Mouse (Mus musculus) NIH3T3 (cell line): ENCODE results near the gene Cant1.

Experiments used
- DNase-seq: peaks from one replicate; pipeline ENCODE4 v3.0.0-alpha.2; 2012; ENCODE audit warnings: low read depth

The Cant1 gene

DNA sequence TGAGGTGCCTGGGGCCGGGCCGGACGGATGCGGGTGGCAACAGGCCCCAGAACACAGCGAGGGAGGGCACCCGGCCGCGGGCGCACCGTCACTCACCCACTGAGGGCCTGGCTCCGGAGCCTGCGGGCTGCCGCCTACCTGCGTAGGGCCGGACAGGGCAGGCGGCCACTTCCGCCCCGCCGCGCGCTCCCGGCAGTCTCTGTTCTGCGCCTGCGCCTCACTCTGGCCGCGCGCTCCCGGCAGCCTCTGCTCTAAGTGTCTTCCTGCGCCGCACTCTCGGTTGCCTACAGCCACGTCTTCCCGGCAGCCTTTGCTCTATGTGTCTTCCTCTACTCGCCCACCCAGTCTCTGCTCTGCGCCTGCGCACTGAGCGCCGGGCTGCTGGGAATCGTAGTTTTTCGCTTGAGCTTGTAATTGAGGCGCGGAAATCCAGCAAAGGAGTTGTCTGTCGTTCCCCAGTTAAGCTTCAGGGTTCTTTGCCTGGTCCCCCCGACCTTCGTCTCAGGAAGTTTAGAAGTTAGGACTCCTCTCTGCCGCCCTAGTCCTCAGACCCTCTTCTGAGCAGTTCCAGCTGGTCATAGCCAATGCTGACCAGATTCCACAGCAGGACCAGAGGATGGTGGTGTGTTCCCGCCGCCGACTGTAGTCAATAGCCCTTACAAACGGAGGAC, at the start of gene Cant1:
Cant1 (minus strand) TSS at position 253 of the 671 bp plus-strand sequence.
- peak; percentile 99 for DNase-seq

DNA sequence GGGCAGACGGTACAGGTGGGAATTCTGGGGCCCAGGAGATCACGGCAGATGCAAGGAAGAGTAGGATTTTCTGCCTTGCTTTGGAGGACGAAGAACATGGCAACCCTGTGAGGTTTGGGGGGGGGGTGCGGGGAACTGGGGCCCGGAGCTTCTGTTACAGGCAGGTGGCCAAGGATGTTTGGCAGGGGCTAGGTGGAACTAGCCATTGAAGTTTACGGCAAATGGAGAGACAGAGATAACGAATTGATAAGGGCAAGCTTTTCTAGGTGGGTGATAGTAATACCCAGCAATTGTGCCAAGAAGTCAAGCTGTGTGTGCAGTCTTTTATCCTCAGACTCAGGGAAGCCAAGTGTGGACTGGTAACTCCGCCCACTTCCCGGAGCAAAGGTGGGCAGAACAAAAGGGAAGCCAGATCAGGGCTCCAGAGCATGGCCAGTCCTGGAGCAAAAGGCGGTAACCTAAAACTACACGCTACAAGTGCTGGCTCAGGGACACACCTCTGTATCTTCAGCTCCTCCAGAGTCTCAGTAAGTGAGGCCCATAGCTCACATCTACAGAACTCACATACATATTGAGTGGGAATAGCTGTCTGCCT, 48.7 kb upstream of the Cant1 start:
- DNase-seq, result no peak

DNA sequence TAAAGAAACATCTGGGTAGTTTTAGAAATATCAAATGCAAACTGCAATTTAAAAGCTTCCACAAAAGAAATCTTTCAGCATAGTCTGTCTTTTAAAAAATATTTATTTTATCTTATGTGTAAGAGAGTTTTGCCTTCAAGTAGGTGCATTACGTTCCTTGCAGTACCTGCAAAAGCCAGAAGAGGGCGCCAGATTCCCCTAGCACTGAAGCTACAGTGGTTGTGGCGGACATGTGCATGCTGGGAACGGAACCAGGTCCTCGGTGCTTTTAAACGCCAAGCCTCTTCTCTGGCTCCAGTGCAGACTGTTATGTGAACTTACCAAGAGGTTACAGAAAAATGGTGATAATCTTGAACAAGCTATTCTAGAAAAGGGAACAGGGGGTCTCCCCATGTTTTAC, 41.4 kb upstream of the Cant1 start:
- DNase-seq, result peak; percentile 48

DNA sequence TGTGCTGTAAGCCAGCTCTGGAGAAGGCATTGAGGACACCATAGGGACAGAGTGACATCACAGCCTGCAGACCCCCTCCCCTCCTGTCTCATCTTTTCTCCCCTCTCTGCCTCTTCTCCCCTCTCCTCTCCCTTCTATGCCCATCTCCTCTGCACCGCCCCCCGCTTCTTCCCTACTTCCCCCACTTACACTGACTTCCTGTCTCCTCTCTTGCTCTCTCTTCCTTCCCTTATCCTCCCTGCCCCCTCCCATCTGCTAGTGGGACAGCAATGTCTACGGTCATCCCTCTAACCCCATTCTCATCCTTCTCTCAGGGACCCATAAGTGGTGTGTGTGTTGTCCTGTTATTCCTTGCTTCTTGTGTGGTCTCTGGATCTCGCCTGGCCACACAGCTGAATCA, 40.6 kb upstream of the Cant1 start:
- no peak for DNase-seq

DNA sequence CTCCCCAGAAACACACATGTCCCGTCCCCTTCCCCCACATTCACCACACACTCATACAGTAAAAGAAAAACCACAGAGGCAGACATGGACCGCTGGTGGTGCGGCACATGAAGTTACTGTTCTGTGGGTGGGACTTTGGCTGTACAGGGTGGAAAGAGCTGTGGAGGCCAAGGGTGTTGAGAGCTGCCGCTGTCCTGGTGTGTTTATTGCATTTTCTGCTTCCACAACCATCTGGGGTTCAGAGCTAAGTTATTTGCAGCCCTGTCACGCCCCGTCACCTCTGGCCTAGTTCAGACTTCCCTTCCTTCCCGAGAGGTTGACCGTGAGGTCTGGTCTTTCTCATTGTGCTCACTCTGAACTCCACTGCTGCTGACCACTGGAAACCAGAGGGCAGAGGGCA, 40.2 kb upstream of the Cant1 start:
- DNase-seq, result no peak

DNA sequence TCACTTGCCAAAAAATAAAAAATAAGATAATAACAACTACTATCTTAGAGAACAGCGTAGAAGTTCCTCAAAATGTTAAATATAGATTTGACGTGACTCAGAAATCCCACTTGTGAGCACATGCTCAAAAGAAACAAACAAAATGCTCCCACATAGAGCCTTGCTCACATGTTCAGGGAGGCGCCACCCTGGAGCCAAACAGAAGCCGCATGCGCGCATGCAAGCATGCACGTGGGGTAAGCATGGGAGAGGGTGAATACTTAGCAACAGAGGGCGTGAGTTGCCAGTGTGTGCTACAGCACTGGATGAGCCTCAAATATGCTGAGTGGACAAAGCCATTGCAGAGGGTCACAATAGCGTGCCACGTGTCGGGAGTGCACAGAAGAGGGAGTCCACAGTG, 38.1 kb upstream of the Cant1 start:
- DNase-seq, result peak; percentile 42

DNA sequence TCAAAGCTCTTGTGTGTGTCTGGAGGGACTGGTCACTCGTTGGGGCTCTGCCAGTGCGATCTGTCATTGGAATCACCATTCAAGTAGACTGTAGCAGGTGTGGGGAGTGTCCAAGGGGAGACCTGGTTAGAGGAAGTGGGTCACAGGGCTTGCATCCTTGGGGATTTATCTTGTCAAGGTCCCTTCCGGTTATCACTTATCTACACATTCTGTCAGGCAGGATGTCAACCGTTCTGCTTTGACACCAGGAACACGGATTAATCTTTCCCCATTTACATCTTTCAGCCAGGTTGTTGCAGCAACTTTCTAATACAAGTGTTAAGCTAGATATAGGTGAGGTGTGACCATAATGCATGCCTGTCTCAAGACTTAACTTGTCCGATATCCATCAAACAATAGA, 36.9 kb upstream of the Cant1 start:
- DNase-seq, result no peak

DNA sequence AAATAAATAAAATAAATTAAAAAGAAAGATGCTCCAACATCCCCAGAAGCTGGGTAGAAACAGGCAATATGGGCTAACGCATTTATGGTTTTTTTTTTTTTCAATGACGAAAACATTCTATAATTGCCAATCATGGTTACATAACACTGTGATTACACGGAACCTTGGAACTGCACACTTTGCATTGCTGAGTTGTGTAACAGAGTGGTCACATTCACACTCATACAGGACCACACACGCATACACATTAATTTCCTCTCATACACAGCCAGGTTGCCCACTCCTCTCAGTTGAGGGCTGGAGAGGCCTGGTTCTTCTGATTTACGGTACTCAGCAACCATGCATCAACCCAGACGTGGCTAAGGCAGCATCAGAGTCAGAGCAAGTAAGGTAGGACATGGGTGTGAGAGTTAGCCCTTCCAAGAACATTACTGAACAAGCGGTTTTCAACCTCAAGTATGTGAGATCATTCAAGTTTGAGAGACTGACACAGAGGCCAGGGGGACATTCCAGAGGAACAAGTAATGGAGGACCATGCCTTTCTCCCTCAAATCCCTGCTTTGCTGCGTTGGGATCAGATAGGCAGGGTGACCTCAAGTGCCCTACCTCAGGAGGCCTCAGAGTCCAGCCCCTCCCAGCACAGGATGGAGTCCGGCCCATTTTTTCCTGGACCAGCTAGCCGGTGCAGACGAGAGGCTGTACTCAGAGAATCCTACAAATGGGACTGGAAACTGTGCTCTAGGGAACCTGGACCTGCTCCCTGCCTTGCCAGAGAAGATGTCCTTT, 35.2 kb upstream of the Cant1 start:
- no peak for DNase-seq

DNA sequence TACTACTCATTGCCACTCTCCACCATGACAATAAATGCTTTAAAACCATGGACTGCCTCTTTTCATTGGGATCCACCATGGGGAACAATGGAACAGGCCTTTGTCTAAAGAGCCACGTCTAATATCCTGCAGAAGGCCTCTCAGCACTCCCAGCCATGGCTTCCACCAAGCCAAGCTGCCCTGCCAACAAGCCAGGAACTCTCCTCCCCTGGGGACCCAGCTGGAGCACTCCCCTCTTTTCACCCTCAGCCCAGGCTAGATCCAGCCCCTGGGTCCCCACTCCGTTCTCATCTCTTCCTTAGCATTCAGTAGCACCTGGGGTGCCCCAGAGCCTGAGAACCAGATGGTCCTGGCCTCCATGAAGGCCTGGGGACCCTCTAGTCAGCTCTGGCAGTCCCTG, 34.1 kb upstream of the Cant1 start:
- no peak for DNase-seq

DNA sequence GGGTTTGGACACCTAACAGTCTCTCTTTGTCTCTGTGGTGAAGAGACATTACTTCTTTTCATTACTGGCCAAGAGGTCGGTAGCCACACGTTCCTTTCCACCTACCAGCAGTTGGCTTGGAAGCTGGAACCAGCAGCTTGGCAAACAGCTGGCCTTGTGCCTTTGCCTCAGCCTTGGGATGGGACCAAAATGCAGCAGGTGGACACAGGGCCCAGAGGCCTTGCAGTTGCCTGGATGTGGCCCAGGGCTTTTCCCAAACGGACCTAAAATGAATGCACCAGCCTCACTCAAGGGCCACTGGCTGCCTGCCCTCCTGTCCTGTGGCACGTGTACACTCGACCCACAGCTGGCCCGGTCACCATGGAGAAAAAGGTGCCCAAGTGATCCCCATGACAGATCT, 32.3 kb upstream of the Cant1 start:
- DNase-seq, result no peak

DNA sequence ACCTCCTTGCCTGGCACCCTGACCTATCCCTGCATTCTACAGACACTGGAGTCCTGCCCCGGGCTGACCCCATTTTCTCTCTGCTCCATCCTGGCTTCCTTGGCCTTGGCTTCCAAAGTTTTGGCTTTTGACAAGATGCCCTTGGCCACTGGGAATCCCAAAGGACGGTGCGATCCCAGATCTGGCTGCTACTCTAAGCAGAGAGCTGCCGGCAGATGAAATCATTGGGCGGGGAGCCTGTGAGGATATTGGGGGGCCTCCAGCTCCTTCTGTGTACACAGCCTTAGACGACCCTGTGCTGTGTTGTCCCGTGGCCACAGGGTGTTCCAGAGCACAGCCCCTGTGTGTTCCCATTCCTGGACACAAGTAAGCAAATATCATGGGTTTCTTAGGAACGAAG, 29.5 kb upstream of the Cant1 start:
- DNase-seq, result no peak

DNA sequence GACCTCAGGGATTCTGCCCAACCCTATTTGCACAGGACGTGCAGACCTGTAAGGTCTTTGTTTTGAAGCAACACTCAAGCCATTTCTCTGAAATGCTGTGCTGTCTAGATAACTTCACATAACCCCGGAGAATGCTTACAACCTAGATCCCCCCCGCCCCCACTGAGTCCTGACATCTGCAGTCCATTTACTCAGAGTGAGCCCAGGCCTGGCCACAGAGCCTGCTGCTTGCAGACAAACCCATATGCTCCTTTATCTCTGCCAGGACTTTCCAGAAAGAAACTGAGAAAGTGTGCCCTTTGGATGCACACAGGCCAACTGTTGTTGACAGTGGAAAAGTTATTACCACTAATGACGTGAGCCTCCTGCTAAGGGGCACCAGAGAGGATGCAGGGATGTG, 28.5 kb upstream of the Cant1 start:
- DNase-seq, result peak; percentile 67

DNA sequence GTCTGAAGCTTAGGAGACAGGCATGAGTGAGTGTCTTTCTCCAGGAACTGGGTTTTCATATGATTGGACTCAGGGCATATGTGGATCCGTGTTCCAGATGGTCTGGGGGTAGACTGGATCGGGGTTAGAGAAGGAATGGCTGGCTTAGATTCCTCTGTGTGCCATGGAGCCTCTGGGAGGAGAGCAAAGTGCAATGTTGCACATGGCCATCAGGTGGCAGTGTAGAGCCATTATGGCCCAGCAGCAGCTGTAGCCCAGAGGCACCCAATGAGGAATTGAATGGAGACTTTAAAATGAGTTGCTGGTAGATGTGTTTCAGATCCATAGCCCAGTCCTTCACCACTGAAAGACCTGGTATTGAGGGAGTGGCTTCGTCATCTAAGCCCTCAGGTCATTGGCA, 27.0 kb upstream of the Cant1 start:
- DNase-seq, result peak; percentile 90

DNA sequence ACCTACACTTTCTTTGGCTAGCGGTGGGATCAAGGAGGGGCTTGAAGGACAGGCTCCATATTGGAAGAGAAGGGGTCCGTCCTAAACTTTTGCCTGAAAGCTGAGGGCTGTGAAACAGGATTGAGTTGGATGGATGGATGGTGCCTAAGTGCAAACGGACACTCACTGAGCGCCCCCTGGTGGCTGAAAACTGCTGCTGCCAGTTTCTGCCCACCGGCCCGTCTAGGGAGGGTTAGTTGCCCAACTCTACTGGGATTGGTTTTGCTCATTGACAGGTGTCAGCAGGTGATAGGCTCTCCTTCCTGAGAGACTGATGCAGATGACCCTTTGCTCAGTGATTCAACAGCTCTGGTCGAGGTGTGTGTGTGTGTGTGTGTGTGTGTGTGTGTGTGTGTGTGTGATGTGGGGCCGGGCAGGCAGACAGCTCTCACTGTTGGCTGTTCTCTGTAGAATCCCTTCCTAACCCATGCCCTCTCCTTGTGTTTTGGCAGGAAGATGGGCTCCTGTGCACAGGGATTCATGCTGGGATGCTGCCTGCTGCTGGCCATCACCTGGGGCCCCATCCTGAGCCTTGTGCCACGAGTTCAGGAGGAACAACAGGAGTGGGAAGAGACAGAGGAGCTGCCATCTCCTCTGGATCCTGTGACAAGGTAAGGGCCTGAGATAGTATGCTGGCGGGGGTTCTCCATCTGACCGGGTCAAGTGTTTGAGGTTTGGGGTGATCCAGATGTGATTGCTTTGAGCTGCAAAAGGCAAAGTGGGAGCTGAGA, 24.5 kb upstream of the Cant1 start:
- peak; percentile 87 for DNase-seq

DNA sequence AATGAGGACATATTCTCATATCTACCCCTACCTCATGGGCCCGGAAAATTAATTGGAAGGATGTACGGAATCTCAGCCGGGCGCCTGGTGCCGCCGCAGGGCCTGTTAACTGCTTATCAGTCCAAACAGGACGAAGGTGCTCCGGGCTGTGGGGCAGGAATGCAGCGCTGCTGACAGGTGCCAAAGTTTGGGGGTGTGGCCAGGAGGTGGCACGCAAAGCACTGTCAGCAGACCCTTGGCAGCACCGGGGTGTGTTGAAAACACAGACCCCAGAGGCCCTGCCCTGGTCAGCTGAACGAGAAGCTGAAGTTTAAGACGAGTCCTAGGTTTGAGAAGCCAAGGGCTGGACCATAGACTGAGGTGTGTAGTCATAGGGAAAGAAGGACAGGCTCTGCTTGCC, 23.8 kb upstream of the Cant1 start:
- DNase-seq, result no peak

DNA sequence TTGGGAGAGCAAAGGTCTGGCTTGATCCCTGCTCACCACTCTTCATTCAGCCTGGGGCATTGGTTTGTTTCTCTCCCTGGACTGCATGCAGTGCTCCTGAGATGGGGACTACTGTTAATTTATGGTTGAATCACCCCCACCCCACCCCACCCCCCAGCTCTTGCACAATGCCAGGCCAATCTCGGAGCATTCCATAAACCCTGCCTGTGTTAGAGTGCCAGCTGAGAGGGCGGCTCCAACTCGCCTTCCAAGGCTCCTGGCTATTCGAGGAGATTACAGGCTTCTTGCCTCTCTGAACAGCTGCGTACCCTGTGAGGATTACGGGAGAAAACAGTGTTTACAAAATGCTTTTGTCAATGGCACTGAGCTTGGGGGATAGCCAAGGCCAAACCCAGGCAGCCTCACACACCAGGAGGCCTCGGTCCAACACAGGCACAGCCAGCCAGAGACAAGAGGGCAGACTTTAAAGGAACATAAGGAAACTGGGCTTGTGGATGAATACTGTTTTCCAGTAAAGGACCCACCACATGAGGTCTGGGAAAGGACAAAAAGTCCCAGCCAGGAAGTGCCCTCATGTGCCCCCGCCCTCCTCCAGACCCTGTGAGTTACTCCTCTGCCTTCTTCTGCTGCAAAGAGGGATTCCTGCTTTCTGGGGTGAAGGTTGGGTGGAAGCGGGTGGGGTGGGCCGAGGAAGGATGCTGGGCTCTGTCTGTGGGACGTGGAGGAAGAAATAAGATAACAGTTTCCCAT, 20.0 kb upstream of the Cant1 start:
- peak; percentile 92 for DNase-seq

DNA sequence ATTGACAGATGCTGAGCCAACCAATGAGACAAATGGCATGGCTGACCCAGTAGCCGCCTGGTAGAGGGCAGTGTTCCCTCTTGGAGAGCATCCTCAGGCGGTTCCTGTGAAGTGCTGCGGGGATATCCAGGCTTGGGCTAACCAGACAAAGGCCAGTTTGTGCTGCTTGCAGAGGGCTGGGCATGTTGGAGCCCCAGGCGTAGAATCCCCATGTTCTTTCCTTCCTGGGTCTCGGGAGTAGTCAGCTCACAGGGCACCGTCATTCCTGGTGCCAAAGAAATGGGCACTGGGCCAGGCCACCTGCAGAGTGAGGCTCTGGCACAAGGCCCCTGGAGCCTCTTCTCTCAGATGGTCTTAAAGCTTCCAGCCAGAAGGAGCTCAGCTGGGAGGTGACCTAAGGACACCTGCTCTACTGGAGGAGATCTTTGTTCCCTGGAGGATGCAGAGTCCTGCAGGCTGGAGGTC, 17.6 kb upstream of the Cant1 start:
- peak; percentile 39 for DNase-seq

DNA sequence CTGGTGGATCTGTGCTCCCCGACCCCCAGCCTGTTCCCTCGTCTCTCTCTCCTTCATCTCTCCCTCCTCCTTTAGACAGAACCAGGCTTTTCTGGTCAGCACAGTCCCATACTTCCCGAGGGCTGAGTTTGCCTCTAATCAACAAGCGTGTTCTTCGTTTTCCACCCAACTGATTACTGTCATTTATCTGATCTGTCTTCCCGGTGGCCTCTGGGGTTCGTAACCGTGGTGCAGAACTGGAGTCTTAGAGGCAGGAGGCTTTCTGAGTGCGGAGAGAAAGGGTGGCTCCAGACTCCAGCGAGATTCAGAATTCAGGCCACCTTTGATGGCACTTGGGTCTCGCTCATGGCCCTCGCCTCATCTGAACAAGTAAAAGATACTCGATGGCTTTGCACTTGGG, 15.2 kb upstream of the Cant1 start:
- no peak for DNase-seq

DNA sequence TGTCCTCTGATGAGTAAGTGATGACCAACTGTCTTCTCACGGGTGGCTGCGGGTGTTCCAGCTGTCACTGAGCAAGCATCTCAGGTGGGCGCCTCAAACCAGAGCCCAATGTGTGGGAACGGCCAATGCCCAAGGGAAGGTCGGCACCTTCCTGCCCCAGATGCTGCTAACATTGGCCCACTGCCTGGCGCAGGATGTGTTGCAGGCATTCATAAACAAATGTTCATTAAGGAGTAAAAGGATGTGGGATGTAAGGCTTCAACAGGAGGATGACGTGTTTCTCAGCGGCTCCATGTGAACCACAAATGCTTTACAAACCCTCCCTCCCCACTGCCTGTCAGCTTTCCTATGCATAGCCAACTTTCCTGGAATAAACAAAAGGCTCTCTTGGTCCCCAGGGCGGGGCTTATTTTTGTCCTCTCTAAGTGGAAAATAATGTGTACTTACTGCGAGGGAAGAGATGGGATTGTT, 14.5 kb upstream of the Cant1 start:
- peak; percentile 75 for DNase-seq

DNA sequence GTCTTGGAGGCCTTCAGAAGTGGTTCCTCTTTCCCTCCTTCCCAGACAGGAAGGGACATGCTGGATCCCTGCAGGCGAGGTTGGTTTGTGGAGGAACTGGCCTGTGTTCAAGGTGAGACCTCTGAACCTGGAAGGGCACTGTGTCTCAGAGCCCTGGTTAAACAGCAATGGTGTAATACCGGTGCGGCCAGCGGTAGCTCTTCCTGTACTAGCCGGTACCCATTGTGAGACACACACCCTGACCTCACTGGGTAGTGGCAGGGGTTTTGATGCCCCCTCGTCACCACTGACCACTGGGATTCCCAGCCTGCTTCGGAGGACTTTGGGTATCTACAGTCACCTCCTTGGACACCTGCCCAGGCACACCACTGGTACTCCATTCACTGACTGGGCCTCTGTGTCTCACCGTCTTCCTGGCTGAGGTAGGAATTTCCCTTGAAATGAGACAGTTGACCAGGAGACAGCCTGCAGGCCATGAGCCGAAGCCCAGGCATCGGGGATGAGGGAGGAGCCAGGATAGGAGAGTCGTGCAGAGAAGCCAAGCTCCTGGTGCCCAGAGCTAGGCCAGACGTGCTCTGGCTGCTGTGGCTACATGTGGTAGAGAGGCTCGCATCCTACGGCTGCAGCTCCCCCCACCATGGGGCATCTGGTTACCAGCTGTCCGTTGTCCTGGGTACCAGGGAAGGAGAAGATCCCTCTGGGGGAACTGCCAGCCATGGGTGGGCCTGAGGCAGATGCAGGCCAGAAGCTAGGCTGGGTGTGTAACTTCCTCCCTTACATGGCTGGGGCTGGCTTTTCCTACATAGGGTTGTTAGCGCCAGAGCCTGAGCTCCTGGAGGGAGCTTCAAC, 12.4 kb upstream of the Cant1 start:
- peak; percentile 42 for DNase-seq
